Mouse (Mus musculus): ENCODE data around the gene Mboat7. TPM values are rescaled to one million over a fixed set of nuclear protein-coding genes. Genes with fewer than 3 reads are reported as not detected.
"Not testable (repeated sequence)": the region's sequence is repeated elsewhere in the genome, so short reads cannot be mapped to it uniquely, and the experiment has no call there.

Gene Mboat7
- polyA plus RNA-seq, 1 experiment from 2014 or later: 40.7 TPM

- ATAC-seq (ENCODE audit: insufficient number of reproducible peaks, low FRiP score): no peak
- 65% methylated on average over 11 of the region's 11 CpGs for WGBS
- Histone ChIP-seq H3K27me3 (replicated peaks) (no peaks in the 10 kb centered on the region), H3K4me1 (replicated peaks) (peaks cover 20% of the 10 kb centered on the region), H3K4me3 (peak overlapping the region; percentile 96), H3K9ac (peak overlapping the region; percentile 93; the same call in 1 of the 2 replicates), H3K27ac (ENCODE audit: poor library complexity, severe bottlenecking) (peak overlapping the region; percentile 31; the same call in 1 of the 2 replicates), H3K9me3 (replicated peaks) (no peaks in the 10 kb centered on the region), H3K4me2 (peak overlapping the region; percentile 96), H3K36me3 (peaks cover 36% of the 10 kb centered on the region)
Observed at GRCm38 (mm10) chr7:3706343-3706934, 13.1 kb upstream of the Mboat7 start.

DNA sequence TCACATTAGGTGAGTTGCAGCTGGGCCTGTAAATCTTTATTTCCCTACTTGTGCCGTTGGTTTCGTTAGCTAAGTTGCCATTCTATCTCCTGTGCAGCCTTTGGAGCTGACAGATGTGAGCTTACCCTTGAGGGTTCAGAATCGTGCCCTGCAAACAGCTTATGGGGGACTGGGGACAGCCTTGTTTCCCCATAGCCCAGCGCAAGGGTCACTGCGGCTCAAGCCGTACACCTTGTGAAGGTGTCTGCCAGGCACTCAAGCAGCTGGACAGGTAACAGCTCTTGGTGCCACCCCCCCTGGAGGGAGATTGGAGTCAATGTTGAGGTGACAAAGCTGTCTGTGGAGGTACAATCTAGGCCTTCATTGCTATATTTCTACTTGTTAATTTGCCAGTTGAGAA is 12.6 kb upstream of the Mboat7 start:
- H3K27ac ChIP-seq (ENCODE audit: poor library complexity, severe bottlenecking): peak overlapping the region; percentile 31
- H3K36me3 ChIP-seq: peaks cover 42% of the 10 kb centered on the region
- WGBS: 38% methylated on average over 6 of the region's 6 CpGs
- ATAC-seq (ENCODE audit: insufficient number of reproducible peaks, low FRiP score): no peak
- peak overlapping the region; percentile 96 for H3K4me2 ChIP-seq
- peak overlapping the region; percentile 93 for H3K9ac ChIP-seq
- peak overlapping the region; percentile 96 for H3K4me3 ChIP-seq
- no peaks in the 10 kb centered on the region for H3K9me3 ChIP-seq (replicated peaks)
- no peaks in the 10 kb centered on the region for H3K27me3 ChIP-seq (replicated peaks)
- peaks cover 20% of the 10 kb centered on the region for H3K4me1 ChIP-seq (replicated peaks)

- H3K36me3 ChIP-seq: peaks cover 45% of the 10 kb centered on the region
- peak overlapping the region; percentile 96 for H3K4me3 ChIP-seq
- peaks cover 20% of the 10 kb centered on the region for H3K4me1 ChIP-seq (replicated peaks)
- peak overlapping the region; percentile 39 for H3K27ac ChIP-seq (ENCODE audit: poor library complexity, severe bottlenecking)
- WGBS: 6% methylated on average over 7 of the region's 7 CpGs
- H3K4me2 ChIP-seq: peak overlapping the region; percentile 96
- ATAC-seq (ENCODE audit: insufficient number of reproducible peaks, low FRiP score); H3K27me3 ChIP-seq (replicated peaks); H3K9me3 ChIP-seq (replicated peaks): not testable (repeated sequence)
- peak overlapping the region; percentile 93 for H3K9ac ChIP-seq
Observed at GRCm38 (mm10) chr7:3705461-3705860, 12.1 kb upstream of the Mboat7 start.

DNA sequence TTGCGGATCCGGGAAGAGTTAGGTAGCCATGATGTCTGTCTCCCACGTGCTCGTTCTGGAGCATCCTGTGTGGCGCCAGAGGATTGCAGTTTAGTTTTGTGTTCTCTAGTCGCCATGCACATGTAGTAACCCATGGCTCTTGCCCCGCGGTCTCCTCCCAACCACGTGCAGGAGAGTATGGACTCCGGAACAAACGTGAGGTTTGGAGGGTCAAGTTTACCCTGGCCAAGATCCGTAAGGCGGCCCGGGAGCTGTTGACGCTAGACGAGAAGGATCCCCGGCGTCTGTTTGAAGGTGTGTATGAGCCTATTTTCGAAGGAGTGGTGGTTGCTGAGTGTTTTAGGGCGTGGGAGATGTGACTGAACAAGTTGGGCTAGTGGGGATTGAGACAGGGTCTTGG is 11.2 kb upstream of the Mboat7 start:
- WGBS: under 1% methylated on average over 20 of the region's 20 CpGs

DNA sequence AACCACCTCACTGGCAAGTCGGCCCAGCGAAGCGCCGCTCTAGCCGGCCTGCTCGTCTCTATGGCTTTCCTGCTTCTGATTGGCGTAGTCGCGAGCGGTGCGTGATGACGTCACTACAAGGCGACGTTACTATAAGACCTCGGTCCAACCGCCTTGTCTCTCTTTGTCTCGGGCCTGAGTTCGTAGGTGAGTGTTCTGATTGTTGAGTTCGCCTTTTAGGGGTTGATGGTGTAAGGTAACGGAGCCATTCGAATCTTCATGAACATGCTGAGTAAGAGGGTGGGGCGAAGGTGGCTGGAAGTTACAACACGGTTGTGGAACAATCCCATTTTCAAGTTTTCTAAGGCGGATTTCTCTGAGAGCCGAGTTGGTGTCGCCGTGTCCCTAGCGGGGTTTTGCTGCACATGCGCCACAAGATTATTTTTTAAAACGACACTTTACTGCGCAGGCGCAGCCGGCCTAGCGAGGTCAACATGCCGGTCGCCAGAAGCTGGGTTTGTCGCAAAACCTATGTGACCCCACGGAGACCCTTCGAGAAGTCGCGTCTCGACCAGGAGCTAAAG is 10.6 kb upstream of the Mboat7 start, which contains the start of gene Rps9:
Gene Rps9, plus strand, starts transcription at position 115 of the 563 bp plus-strand sequence.
- Histone ChIP-seq H3K27me3 (replicated peaks) (no peaks in the 10 kb centered on the region), H3K4me2 (peak within 1 kb of the TSS; percentile 96), H3K27ac (ENCODE audit: poor library complexity, severe bottlenecking) (peak within 1 kb of the TSS; percentile 91), H3K9me3 (replicated peaks) (no peaks in the 10 kb centered on the region), H3K36me3 (peaks cover 60% of the 10 kb centered on the region), H3K9ac (peak within 1 kb of the TSS; percentile 93), H3K4me3 (peak within 1 kb of the TSS; percentile 96), H3K4me1 (replicated peaks) (peaks cover 20% of the 10 kb centered on the region)
- ATAC-seq (ENCODE audit: insufficient number of reproducible peaks, low FRiP score): peak; percentile 97
- WGBS: under 1% methylated on average over 42 of the region's 42 CpGs

More for the DNA sequence above, 11.2 kb upstream of the Mboat7 start:
- H3K4me2 ChIP-seq: peak overlapping the region; percentile 96
- peak overlapping the region; percentile 96 for H3K4me3 ChIP-seq
- no peaks in the 10 kb centered on the region for H3K9me3 ChIP-seq (replicated peaks)
- H3K27ac ChIP-seq (ENCODE audit: poor library complexity, severe bottlenecking): peak overlapping the region; percentile 91
- H3K36me3 ChIP-seq: peaks cover 55% of the 10 kb centered on the region
- H3K4me1 ChIP-seq (replicated peaks): peaks cover 20% of the 10 kb centered on the region
- ATAC-seq (ENCODE audit: insufficient number of reproducible peaks, low FRiP score): peak; percentile 54
- H3K27me3 ChIP-seq (replicated peaks): no peaks in the 10 kb centered on the region
- H3K9ac ChIP-seq: peak overlapping the region; percentile 93

GRCm38 (mm10) chr7:3703148-3703878 is 10.0 kb upstream of the Mboat7 start:
- Histone ChIP-seq H3K4me2 (peak overlapping the region; percentile 96), H3K27ac (ENCODE audit: poor library complexity, severe bottlenecking) (peak overlapping the region; percentile 91; the same call in 1 of the 2 replicates), H3K9ac (peak overlapping the region; percentile 34), H3K4me3 (peak overlapping the region; percentile 96), H3K27me3 (replicated peaks) (no peaks in the 10 kb centered on the region), H3K36me3 (peaks cover 67% of the 10 kb centered on the region), H3K9me3 (replicated peaks) (no peaks in the 10 kb centered on the region), H3K4me1 (replicated peaks) (peaks cover 20% of the 10 kb centered on the region)
- 21% methylated on average over 6 of the region's 6 CpGs for WGBS
- peak; percentile 34 for ATAC-seq (ENCODE audit: insufficient number of reproducible peaks, low FRiP score)

DNA sequence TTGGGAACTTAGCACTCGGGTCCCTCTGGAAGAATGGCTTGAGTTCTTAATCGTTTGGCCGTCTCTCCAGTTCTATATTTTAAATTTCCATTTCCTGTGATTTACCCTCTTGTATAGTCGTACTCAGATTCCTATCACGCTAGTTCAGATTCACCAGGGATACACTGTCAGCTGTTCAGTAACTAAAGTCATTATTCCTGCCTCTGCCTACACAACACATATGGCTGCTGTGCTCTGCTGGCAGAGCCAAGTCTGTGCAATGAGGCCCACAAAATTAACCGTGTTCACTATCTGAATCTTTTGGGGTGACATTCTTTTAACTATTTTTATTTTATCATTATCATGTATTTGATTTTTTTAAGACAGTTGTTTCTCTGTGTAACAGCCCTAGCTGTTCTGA is 5.1 kb upstream of the Mboat7 start:
- Histone ChIP-seq H3K36me3 (peaks cover 51% of the 10 kb centered on the region), H3K9me3 (replicated peaks) (no peaks in the 10 kb centered on the region)

DNA sequence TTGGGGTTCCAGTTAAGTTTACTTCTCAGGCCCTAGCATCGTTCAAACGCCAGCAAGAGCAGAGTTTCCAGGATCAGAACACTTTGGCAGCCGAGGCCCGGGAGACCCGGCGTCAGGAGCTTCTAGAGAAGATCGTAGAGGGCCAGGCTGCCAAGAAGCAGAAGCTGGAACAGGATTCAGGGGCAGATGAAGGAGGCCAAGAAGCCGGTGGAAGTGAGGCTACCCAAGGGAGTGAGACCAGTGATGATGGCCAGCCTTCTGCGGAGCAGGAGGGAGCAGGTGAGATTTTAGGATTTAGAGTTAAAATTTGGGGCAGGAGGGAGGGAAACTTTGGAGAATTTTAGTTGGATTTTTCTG is 1.6 kb upstream of the Mboat7 start:
- H3K27me3 ChIP-seq (replicated peaks); ATAC-seq (ENCODE audit: insufficient number of reproducible peaks, low FRiP score); H3K9me3 ChIP-seq (replicated peaks): not testable (repeated sequence)
- peak overlapping the region; percentile 95 for H3K27ac ChIP-seq (ENCODE audit: poor library complexity, severe bottlenecking)
- peaks cover 41% of the 10 kb centered on the region for H3K36me3 ChIP-seq
- 6% methylated on average over 9 of the region's 9 CpGs for WGBS
- H3K9ac ChIP-seq: peak overlapping the region; percentile 88
- peaks cover 24% of the 10 kb centered on the region for H3K4me1 ChIP-seq (replicated peaks)
- H3K4me3 ChIP-seq: peak overlapping the region; percentile 73
- H3K4me2 ChIP-seq: peak overlapping the region; percentile 78

More for the DNA sequence above, 5.1 kb upstream of the Mboat7 start:
- H3K27me3 ChIP-seq (replicated peaks): no peaks in the 10 kb centered on the region
- ATAC-seq (ENCODE audit: insufficient number of reproducible peaks, low FRiP score): no peak
- H3K4me3 ChIP-seq: no peak overlapping the region
- H3K27ac ChIP-seq (ENCODE audit: poor library complexity, severe bottlenecking): no peak overlapping the region
- peaks cover 10% of the 10 kb centered on the region; the same call in 1 of the 2 replicates for H3K4me1 ChIP-seq (replicated peaks)
- 87% methylated on average over 6 of the region's 6 CpGs for WGBS
- H3K9ac ChIP-seq: no peak overlapping the region
- no peak overlapping the region for H3K4me2 ChIP-seq

GRCm38 (mm10) chr7:3694076-3694948 is 989 bp upstream of the Mboat7 start:
- H3K4me1 ChIP-seq (replicated peaks): peaks cover 24% of the 10 kb centered on the region
- under 1% methylated on average over 54 of the region's 55 CpGs for WGBS

GRCm38 (mm10) chr7:3693809-3694075 is 419 bp upstream of the Mboat7 start:
- peak overlapping the region; percentile 88 for H3K9ac ChIP-seq
- peak overlapping the region; percentile 95 for H3K27ac ChIP-seq (ENCODE audit: poor library complexity, severe bottlenecking)
- no peak for ATAC-seq (ENCODE audit: insufficient number of reproducible peaks, low FRiP score)
- H3K4me1 ChIP-seq (replicated peaks): peaks cover 24% of the 10 kb centered on the region
- WGBS: under 1% methylated on average over 18 of the region's 18 CpGs
- peak overlapping the region; percentile 73 for H3K4me3 ChIP-seq
- H3K36me3 ChIP-seq: peaks cover 34% of the 10 kb centered on the region
- H3K27me3 ChIP-seq (replicated peaks): no peaks in the 10 kb centered on the region
- no peaks in the 10 kb centered on the region for H3K9me3 ChIP-seq (replicated peaks)
- H3K4me2 ChIP-seq: peak overlapping the region; percentile 78

More at GRCm38 (mm10) chr7:3694076-3694948, 989 bp upstream of the Mboat7 start:
- Histone ChIP-seq H3K27ac (ENCODE audit: poor library complexity, severe bottlenecking) (peak overlapping the region; percentile 95), H3K36me3 (peaks cover 39% of the 10 kb centered on the region), H3K4me3 (peak overlapping the region; percentile 73), H3K9ac (peak overlapping the region; percentile 88), H3K4me2 (peak overlapping the region; percentile 78), H3K9me3 (replicated peaks) (no peaks in the 10 kb centered on the region), H3K27me3 (replicated peaks) (no peaks in the 10 kb centered on the region)
- peak; percentile 72 for ATAC-seq (ENCODE audit: insufficient number of reproducible peaks, low FRiP score)

Measured in heart, embryonic 12.5 days (tissue).